Mouse (Mus musculus): Measurements from ENCODE around the gene Gm28729. TPM values are rescaled to one million over a fixed set of nuclear protein-coding genes. Genes with fewer than 3 reads are reported as not detected.
"Not testable (repeated sequence)": the region's sequence is repeated elsewhere in the genome, so short reads cannot be mapped to it uniquely, and the experiment has no call there.

The Gm28729 gene
- polyA plus RNA-seq, 1 experiment = not detected

DNA sequence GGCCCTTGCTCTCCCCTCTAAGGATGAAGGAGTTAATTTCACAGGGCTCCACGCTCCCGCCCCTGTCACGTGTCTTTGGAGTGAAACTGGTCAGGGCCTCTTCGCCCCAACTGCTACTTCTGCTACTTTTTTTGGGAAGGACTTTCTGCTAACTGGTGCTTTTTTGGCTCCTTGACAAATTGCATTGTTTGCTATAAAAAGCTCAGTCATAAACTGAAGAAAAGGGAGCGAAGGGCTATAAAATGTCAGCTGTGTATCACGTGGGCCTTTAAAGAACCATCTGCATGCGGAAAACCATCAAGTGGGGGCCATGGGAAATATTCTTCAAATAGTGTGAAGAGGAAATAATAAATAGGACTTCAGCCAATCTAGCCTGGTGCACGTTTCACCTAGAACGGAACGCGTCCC, 5.6 kb upstream of the Gm28729 start:
- peaks cover 5% of the 10 kb centered on the region; the same call in 1 of the 2 replicates for H3K4me1 ChIP-seq (ENCODE audit: control insufficient read depth, insufficient read depth, low read length)
- WGBS = 40% methylated on average over 11 of the region's 11 CpGs
- TF ChIP-seq POLR2A (IDR thresholded peaks at IDR 0.05; ENCODE audit: insufficient read depth, low read depth, low read length) (no peak), CTCF (IDR thresholded peaks at IDR 0.05; ENCODE audit: insufficient read depth, low read depth, low read length) (no peak)
- no peak overlapping the region for H3K27ac ChIP-seq (ENCODE audit: insufficient read depth, low read depth, low read length)
- no peak overlapping the region for H3K4me3 ChIP-seq (ENCODE audit: insufficient read depth, low read depth, low read length)

DNA sequence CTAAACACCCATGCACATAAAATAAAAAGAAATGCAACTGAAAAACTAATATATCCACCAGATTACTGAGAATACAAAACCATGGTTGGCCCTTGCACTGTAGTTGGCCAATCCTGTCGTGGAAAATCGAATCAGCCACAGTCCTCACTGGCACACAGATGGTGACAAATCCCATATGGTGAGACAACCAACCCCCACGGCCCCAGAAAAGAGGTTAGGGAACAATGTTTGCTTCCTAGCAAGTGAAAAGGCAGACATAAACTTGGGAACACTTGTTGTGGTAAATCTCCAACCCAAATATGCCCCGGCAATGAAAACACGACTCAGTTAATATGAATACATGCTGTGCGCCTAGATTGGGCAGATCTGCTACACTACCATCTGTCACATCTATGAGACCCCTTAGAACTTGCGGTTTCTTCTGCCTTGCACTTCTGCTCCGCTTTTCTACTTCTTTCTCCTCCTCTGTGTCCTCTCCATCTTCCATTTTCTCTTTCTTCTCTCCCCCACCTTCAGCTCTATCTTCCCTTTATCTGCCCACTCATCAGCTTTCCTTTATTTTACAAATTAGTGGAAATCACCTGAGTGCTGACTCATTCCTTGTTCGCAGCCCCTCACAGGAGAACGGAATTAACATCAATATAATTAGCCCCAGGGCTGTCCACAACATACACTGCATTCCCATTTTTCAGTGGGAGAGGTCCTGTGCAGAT, 5.1 kb upstream of the Gm28729 start:
- TF ChIP-seq CTCF (IDR thresholded peaks at IDR 0.05; ENCODE audit: insufficient read depth, low read depth, low read length) = no peak
- TF ChIP-seq POLR2A (IDR thresholded peaks at IDR 0.05; ENCODE audit: insufficient read depth, low read depth, low read length) = no peak
- Histone ChIP-seq H3K27ac (ENCODE audit: insufficient read depth, low read depth, low read length) (no peak overlapping the region), H3K4me3 (ENCODE audit: insufficient read depth, low read depth, low read length) (no peak overlapping the region), H3K4me1 (ENCODE audit: control insufficient read depth, insufficient read depth, low read length) (peaks cover 2% of the 10 kb centered on the region; the same call in 1 of the 2 replicates)
- 71% methylated on average over 10 of the region's 10 CpGs for WGBS

DNA sequence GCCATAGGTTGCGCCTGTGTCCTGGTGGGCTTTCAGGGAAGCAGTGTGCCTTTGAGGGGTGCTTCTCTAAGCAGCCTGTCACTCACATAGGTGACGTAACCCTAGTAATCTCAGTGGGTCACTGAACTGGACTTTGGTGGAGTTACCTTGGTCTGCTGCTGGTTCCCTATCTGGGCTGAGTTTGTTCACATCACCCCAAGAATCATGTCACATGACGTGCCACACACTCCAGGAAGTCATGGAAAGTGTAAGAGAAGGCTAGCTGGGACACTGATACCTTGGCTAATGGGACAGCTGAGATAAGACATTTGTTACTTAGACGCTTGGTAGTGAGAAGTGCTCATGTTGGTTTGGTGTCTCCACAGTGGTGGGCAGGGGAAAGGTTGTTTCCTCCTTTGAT, 947 bp upstream of the Gm28729 start:
- no peak for TF ChIP-seq POLR2A (IDR thresholded peaks at IDR 0.05; ENCODE audit: insufficient read depth, low read depth, low read length)
- TF ChIP-seq CTCF (IDR thresholded peaks at IDR 0.05; ENCODE audit: insufficient read depth, low read depth, low read length) = no peak
- Histone ChIP-seq H3K4me3 (ENCODE audit: insufficient read depth, low read depth, low read length) (no peak overlapping the region), H3K27ac (ENCODE audit: insufficient read depth, low read depth, low read length) (no peak overlapping the region), H3K4me1 (ENCODE audit: control insufficient read depth, insufficient read depth, low read length) (peaks cover 2% of the 10 kb centered on the region; the same call in 1 of the 2 replicates)
- WGBS = 93% methylated on average over 4 of the region's 4 CpGs

DNA sequence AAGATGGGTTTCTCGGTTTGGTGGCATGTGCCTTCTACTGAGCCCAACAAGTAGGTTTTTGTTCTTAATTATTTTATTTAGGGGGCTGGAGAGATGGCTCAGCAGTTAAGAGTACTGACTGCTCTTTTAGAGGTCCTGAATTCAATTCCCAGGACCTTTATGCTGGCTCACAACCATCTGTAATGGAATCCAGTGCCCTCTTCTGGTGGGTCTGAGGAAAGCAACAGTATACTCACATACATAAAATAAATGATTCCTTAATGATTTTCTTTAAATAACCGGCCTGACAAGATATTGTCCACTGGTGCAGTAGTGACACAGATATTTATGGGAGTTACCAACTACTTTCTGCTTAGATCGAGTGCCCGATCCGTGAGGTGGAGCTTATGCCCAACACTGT, 1.9 kb downstream of the Gm28729 start:
- Histone ChIP-seq H3K4me3 (ENCODE audit: insufficient read depth, low read depth, low read length) (no peak overlapping the region), H3K27ac (ENCODE audit: insufficient read depth, low read depth, low read length) (no peak overlapping the region), H3K4me1 (ENCODE audit: control insufficient read depth, insufficient read depth, low read length) (no peaks in the 10 kb centered on the region; the same call in 1 of the 2 replicates)
- 91% methylated on average over 5 of the region's 5 CpGs for WGBS
- no peak for TF ChIP-seq CTCF (IDR thresholded peaks at IDR 0.05; ENCODE audit: insufficient read depth, low read depth, low read length)
- no peak for TF ChIP-seq POLR2A (IDR thresholded peaks at IDR 0.05; ENCODE audit: insufficient read depth, low read depth, low read length)

DNA sequence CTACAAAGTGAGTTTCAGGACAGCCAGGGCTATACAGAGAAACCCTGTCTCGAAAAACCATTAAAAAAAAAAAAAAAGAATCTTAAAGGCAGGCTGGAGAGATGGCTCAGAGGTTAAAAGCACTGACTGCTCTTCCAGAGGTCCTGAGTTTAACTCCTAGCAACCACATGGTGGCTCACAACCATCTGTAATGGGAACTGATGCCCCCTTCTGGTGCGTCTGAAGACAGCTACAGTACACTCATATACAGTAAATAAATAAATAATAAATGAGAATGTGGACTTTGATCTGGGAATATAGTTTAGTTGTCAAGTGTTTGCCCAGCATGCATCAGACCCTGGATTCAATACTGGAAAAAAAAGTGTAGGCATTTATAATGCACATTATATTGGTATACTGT, 3.5 kb downstream of the Gm28729 start:
- H3K4me3 ChIP-seq (ENCODE audit: insufficient read depth, low read depth, low read length); H3K4me1 ChIP-seq (ENCODE audit: control insufficient read depth, insufficient read depth, low read length); H3K27ac ChIP-seq (ENCODE audit: insufficient read depth, low read depth, low read length): not testable (repeated sequence)
- WGBS = 88% methylated on average over 2 of the region's 2 CpGs

DNA sequence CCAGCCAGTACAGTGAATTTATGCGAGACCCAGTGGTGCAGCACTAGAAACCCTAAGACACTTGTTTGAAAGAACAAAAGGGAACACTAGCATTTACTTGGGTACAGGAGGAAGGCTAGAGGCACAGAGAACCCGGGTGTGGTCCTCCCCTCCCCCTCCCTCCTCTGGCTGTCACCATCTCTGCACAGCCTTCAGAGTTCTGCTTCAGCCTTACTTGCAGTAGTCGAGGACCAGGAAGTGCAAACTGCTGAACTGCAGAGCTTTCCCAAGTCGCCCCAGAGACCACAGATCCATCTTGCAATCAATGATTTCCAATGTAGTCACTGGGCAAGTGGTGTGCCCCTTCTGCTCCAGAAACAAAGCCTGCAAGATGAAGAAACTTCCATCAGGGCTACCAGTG, 7.6 kb downstream of the Gm28729 start:
- WGBS = 47% methylated on average over 4 of the region's 4 CpGs

DNA sequence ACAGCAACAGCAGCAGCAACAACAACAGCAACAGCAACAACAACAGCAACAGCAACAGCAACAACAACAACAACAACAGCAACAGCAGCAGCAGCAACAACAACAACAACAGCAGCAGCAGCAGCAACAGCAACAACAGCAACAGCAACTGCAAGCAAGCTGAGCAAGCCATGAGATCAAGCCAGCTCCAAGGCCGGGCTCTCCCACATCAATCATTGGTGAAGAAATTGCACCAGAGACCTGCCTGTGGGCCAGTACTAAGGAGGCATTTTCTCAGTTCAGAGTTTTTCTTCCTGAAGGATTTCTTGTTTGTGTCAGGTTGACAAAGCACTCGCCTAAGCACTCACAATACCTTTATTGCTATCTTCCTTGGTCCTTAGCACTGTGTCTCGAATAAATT, 8.3 kb downstream of the Gm28729 start:
- no peak overlapping the region for H3K4me3 ChIP-seq (ENCODE audit: insufficient read depth, low read depth, low read length)
- no peaks in the 10 kb centered on the region for H3K4me1 ChIP-seq (ENCODE audit: control insufficient read depth, insufficient read depth, low read length)
- TF ChIP-seq POLR2A (IDR thresholded peaks at IDR 0.05; ENCODE audit: insufficient read depth, low read depth, low read length) (no peak), CTCF (IDR thresholded peaks at IDR 0.05; ENCODE audit: insufficient read depth, low read depth, low read length) (no peak)
- H3K27ac ChIP-seq (ENCODE audit: insufficient read depth, low read depth, low read length) = no peak overlapping the region
- WGBS = 71% methylated on average over 3 of the region's 3 CpGs

More for the DNA sequence above, 7.6 kb downstream of the Gm28729 start:
- no peak for TF ChIP-seq CTCF (IDR thresholded peaks at IDR 0.05; ENCODE audit: insufficient read depth, low read depth, low read length)
- TF ChIP-seq POLR2A (IDR thresholded peaks at IDR 0.05; ENCODE audit: insufficient read depth, low read depth, low read length) = no peak
- no peak overlapping the region for H3K27ac ChIP-seq (ENCODE audit: insufficient read depth, low read depth, low read length)
- no peak overlapping the region for H3K4me3 ChIP-seq (ENCODE audit: insufficient read depth, low read depth, low read length)
- H3K4me1 ChIP-seq (ENCODE audit: control insufficient read depth, insufficient read depth, low read length) = no peaks in the 10 kb centered on the region

DNA sequence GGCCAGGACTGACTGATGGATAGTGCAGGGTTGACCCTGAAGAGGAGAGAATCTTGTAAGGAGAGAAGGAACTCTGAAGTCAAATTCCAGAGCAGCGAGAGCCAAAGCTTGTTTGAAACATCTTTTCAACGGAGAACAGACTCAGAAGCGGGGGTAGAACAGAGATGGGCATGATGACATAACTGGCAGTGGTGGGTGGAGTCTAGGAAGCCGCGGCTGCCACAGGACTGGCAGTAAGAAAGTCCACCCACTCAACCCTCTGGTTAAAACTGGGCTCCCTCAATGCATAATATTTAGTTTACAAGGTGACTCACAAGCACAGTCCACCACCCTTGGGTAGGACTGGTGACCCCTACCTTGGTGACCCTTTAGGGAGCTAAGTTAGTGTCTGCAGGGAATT, 9.3 kb downstream of the Gm28729 start:
- 82% methylated on average over 5 of the region's 5 CpGs for WGBS
- no peak overlapping the region for H3K4me3 ChIP-seq (ENCODE audit: insufficient read depth, low read depth, low read length)
- no peak overlapping the region for H3K27ac ChIP-seq (ENCODE audit: insufficient read depth, low read depth, low read length)
- H3K4me1 ChIP-seq (ENCODE audit: control insufficient read depth, insufficient read depth, low read length) = peaks cover 2% of the 10 kb centered on the region; the same call in 1 of the 2 replicates
- TF ChIP-seq CTCF (IDR thresholded peaks at IDR 0.05; ENCODE audit: insufficient read depth, low read depth, low read length) (no peak), POLR2A (IDR thresholded peaks at IDR 0.05; ENCODE audit: insufficient read depth, low read depth, low read length) (no peak)

DNA sequence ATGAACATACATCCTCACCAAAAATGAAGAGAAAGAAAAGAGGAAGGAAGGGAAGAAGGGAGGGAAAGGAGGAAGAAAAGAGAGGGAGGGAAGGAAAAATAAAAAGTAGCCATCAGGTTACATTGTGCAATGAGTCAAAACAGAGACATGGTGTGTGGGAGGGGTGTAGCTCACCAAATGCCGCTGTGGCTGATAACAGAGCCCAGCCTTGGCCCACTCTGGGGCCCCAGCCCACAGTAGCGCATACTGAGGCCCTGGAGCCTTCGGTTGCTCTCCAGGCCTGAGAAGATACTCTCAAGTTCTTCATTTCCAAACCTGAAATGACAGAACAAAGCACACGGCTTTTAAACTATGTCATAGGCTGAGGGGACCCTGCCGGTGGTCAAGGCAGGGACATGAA, 10.8 kb downstream of the Gm28729 start:
- TF ChIP-seq CTCF (IDR thresholded peaks at IDR 0.05; ENCODE audit: insufficient read depth, low read depth, low read length) = no peak
- TF ChIP-seq POLR2A (IDR thresholded peaks at IDR 0.05; ENCODE audit: insufficient read depth, low read depth, low read length) = no peak
- Histone ChIP-seq H3K4me1 (ENCODE audit: control insufficient read depth, insufficient read depth, low read length) (peaks cover 2% of the 10 kb centered on the region; the same call in 1 of the 2 replicates), H3K27ac (ENCODE audit: insufficient read depth, low read depth, low read length) (no peak overlapping the region), H3K4me3 (ENCODE audit: insufficient read depth, low read depth, low read length) (no peak overlapping the region)
- WGBS = 83% methylated on average over 5 of the region's 5 CpGs

Data from olfactory bulb, adult 2 months (tissue).